Mouse (Mus musculus) midbrain, embryonic 13.5 days (tissue): Measurements from ENCODE around the gene Trappc6b. TPM values are rescaled to one million over a fixed set of nuclear protein-coding genes. Genes with fewer than 3 reads are reported as not detected.

Source experiments
- ATAC-seq: fragments of 200-750 bp; cut with Nextera tagmentation; 2 replicates; pipeline ENCODE4 v1.8.0; 2017; ENCODE audit warnings: mild to moderate bottlenecking, moderate TSS enrichment, moderate library complexity
- H3K27ac ChIP-seq: fragments of 300-500 bp; sonication (generic); 2 replicates; pipeline ENCODE4 v1.5.1; 2015; ENCODE audit warnings: inconsistent platforms, mild to moderate bottlenecking, moderate library complexity
- H3K27me3 ChIP-seq: fragments of 300-500 bp; sonication (generic); 2 replicates; pipeline ENCODE4 v1.6.1; 2015; ENCODE audit warnings: mild to moderate bottlenecking, inconsistent platforms
- H3K36me3 ChIP-seq: fragments of 300-500 bp; sonication (generic); 2 replicates; pipeline ENCODE4 v1.6.1; 2015; ENCODE audit warnings: mild to moderate bottlenecking, inconsistent platforms
- H3K4me1 ChIP-seq: fragments of 300-500 bp; sonication (generic); replicated peaks from 2 replicates; pipeline ENCODE4 v1.6.1; 2015; ENCODE audit warnings: inconsistent platforms
- H3K4me2 ChIP-seq: fragments of 300-500 bp; sonication (generic); replicated peaks from 2 replicates; pipeline ENCODE4 v1.6.1; 2015; ENCODE audit warnings: moderate library complexity, mild to moderate bottlenecking, inconsistent platforms
- H3K4me3 ChIP-seq: fragments of 300-500 bp; sonication (generic); replicated peaks from 2 replicates; pipeline ENCODE4 v1.5.1; 2015; ENCODE audit warnings: mild to moderate bottlenecking, inconsistent platforms
- H3K9ac ChIP-seq: fragments of 300-500 bp; sonication (generic); replicated peaks from 2 replicates; pipeline ENCODE4 v1.6.1; 2015; ENCODE audit warnings: mild to moderate bottlenecking, inconsistent platforms
- H3K9me3 ChIP-seq: fragments of 300-500 bp; sonication (generic); 2 replicates; pipeline ENCODE4 v1.6.1; 2016; ENCODE audit warnings: mild to moderate bottlenecking, inconsistent platforms
- WGBS: fragments of 180-500 bp; shearing (Covaris S2); methylation state at CpG from one replicate; pipeline ENCODE4 v1.1.7; 2015; 5-methylcytosine and 5-hydroxymethylcytosine counted together
- polyA plus RNA-seq: library from polyadenylated mRNA; unstranded; fragments of >200 nt; fragmentation: Nextera tagmentation; extraction: Ambion mirVana; gene quantifications from 2 replicates; pipeline ENCODE4 v1.2.1, GENCODE M21; 2015

The Trappc6b gene
- 146 and 161 TPM in 2 replicates for polyA plus RNA-seq

DNA sequence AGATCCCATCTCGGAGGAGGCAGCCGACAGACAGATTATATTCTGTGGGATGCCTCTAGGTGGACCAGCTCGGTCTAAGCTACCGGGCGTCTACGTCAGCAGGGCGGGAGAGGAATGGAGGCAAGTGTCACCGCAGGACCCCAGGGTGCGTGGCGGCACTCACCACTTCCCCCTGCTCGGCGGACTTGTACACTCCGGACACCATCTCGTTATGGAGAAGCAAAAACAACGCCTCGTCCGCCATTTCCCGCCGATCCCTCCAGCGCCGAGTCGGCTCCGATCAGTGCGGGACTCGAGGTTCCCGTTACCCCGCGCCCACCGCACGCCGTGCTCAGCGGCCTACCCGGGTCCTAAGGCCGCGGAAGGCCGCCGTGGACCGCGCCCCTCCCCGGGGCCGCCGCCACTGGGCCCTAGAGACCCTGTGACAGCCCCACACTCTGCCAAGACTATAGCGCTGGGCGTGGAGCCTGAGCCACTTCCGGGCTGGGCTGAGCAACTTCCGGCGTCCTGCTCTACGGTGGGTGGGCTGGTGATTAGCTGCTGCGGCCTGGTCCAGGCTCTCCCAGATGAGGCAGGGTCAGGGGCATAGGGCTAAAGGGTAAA, at the start of gene Trappc6b:
Trappc6b (minus strand) TSS at position 480 of the 603 bp plus-strand sequence.
- peak; percentile 99 for ATAC-seq
- peak within 1 kb of the TSS; percentile 95 for H3K27ac ChIP-seq
- peaks cover 23% of the 10 kb centered on the region for H3K36me3 ChIP-seq
- peak within 1 kb of the TSS; percentile 85 for H3K9ac ChIP-seq
- no peaks in the 10 kb centered on the region for H3K9me3 ChIP-seq
- peak within 1 kb of the TSS; percentile 82 for H3K4me2 ChIP-seq
- under 1% methylated on average over 48 of the region's 49 CpGs for WGBS
- H3K4me1 ChIP-seq, result peaks cover 36% of the 10 kb centered on the region
- H3K4me3 ChIP-seq, result peak within 1 kb of the TSS; percentile 78
- no peaks in the 10 kb centered on the region for H3K27me3 ChIP-seq

DNA sequence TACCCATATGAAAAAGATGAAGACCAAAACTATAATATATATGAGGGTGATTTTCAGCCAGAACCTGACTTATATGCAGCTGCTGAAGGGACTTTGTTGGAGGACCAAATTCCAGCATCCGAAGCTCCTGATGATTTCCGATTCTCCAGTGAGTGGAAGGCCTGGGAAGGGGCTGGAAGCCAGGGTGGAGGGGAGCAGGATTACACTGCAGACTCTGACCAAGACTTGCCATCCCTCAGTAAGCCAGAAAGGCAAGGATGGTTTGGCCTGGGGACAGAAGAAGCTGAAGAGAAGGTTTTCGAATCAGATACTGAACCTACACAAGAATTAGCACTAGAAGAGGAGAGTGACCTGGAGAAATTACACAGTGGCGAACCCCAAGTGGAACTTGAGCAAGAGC, 46.7 kb upstream of the Trappc6b start:
- 92% methylated on average over 4 of the region's 4 CpGs for whole genome bisulfite sequencing

DNA sequence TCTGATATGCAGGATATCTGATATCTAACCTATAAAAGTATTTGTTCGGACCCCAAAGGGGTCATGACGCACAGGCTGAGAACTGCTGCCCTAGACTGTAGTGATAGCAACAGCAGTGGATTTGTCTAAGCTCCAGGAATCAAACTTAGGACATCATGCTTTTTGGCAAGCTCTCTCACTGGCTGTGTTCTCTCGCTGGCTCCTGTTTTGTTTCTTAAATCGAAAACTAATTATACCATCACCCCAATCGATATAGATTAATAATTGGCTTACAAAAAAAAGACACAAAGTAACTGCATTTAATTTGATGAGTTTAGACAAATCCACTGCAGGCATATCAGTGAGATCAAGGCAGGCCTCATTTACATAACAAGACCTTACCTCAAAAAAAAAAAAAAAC, 45.2 kb upstream of the Trappc6b start:
- 90% methylated on average over 5 of the region's 5 CpGs for WGBS
- Histone ChIP-seq H3K9ac (no peak overlapping the region), H3K36me3 (no peaks in the 10 kb centered on the region), H3K9me3 (no peaks in the 10 kb centered on the region), H3K4me1 (no peaks in the 10 kb centered on the region), H3K4me3 (no peak overlapping the region), H3K4me2 (no peak overlapping the region), H3K27me3 (no peaks in the 10 kb centered on the region), H3K27ac (no peak overlapping the region)
- no peak for ATAC-seq

More for the DNA sequence above, 46.7 kb upstream of the Trappc6b start:
- no peaks in the 10 kb centered on the region for H3K36me3 ChIP-seq
- H3K4me1 ChIP-seq, result no peaks in the 10 kb centered on the region
- H3K4me2 ChIP-seq, result no peak overlapping the region
- H3K4me3 ChIP-seq, result no peak overlapping the region
- no peak for ATAC-seq
- no peak overlapping the region for H3K27ac ChIP-seq
- no peaks in the 10 kb centered on the region for H3K27me3 ChIP-seq
- no peak overlapping the region for H3K9ac ChIP-seq
- H3K9me3 ChIP-seq, result no peaks in the 10 kb centered on the region

DNA sequence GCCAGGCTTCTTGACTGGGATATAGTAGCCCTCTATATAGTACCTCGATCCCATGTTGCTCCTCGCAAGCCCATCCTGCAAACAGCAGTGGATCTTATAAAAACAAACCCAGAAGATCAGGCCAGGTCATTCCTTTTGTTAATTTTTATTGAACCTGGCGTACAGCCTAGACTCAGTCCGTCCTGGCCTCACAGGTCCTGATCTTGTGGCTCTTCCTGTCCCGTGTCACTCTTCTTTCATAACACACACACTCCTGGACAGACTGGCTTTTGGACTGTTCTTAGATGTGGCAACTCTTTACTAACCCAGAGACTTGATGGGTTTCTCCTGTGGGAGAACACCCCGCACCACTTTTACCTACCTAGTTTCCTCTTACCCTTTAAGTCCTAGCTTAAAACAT, 44.6 kb upstream of the Trappc6b start:
- WGBS, result 91% methylated on average over 6 of the region's 6 CpGs
- H3K27me3 ChIP-seq, result no peaks in the 10 kb centered on the region
- no peak for ATAC-seq
- H3K4me2 ChIP-seq, result no peak overlapping the region
- no peaks in the 10 kb centered on the region for H3K36me3 ChIP-seq
- no peak overlapping the region for H3K27ac ChIP-seq
- no peaks in the 10 kb centered on the region for H3K4me1 ChIP-seq
- H3K9me3 ChIP-seq, result no peaks in the 10 kb centered on the region
- H3K9ac ChIP-seq, result no peak overlapping the region
- no peak overlapping the region for H3K4me3 ChIP-seq

DNA sequence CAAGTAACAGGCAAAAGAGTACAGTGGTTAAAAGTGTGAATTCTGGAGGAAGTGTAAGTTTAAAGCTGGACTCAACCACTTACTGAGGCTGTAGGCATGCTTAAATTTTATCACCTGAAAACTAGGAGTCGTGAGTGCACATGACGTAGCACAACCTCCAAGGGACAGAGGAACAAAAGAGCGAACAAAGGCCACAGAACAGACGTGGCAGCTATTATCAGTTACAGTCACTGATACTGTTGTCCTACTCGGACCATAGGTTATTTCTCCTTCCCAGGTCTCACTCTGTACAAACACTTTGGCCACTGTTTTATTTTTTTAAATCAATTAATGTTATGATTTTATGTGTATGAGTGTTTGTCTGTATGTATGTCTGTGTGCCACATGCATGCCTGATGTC, 43.5 kb upstream of the Trappc6b start:
- H3K4me1 ChIP-seq, result no peaks in the 10 kb centered on the region
- H3K9me3 ChIP-seq, result no peaks in the 10 kb centered on the region
- H3K9ac ChIP-seq, result no peak overlapping the region
- H3K4me2 ChIP-seq, result no peak overlapping the region
- no peak for ATAC-seq
- no peak overlapping the region for H3K4me3 ChIP-seq
- H3K27me3 ChIP-seq, result no peaks in the 10 kb centered on the region
- 76% methylated on average over 5 of the region's 5 CpGs for WGBS
- no peaks in the 10 kb centered on the region for H3K36me3 ChIP-seq
- no peak overlapping the region for H3K27ac ChIP-seq

DNA sequence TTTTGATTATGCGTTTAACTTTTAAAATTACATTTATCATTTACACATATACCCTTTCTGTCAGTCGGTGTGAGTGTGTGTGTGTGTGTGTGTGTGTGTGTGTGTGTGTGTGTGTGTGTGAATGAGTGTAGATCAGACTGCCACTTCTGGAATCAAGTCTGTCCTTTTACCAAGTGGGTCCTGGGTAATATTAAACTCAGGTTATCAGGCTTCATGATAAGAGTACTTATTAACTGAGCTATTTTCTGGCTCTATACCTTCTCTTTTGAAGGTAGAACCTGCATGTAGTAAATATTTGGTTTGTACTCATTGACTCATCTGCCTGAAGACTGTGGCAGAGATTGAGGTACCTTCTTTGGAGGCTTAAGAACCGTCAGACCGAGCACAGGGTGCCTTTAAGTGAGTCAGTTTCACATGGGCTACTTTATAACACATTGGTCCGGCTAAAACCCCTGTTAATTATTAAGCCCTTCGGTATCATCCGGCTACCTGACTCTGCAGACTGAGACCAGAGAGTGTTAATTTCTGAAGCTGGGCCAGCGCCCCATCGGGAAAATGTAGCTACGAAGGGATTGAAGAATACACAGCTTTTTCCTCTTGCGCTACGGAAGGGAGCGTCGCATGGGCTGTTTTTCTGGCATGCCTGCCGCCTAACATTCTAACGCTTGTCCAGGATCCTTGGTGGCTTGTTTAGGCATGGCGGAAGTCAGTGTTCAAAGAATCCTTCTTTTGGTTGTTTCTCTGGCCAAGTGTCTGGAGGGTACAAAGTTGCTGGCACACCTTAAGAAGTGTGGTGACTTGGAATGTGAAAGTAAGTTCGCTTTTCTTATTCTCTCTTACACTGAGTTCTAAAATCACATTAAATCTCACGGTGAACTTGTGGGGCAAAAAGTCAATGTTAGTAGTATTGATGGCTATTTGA, 34.1 kb upstream of the Trappc6b start, which contains the start of gene Mia2:
Mia2 (plus strand) TSS at position 696 of the 922 bp plus-strand sequence.
- 87% methylated on average over 19 of the region's 19 CpGs for WGBS
- no peak for ATAC-seq
- H3K27me3 ChIP-seq, result no peaks in the 10 kb centered on the region
- H3K36me3 ChIP-seq, result no peaks in the 10 kb centered on the region
- no peak within 1 kb of the TSS for H3K4me3 ChIP-seq
- no peak within 1 kb of the TSS for H3K9ac ChIP-seq
- no peak within 1 kb of the TSS for H3K4me2 ChIP-seq
- H3K27ac ChIP-seq, result no peak within 1 kb of the TSS
- H3K4me1 ChIP-seq, result no peaks in the 10 kb centered on the region
- no peaks in the 10 kb centered on the region for H3K9me3 ChIP-seq

DNA sequence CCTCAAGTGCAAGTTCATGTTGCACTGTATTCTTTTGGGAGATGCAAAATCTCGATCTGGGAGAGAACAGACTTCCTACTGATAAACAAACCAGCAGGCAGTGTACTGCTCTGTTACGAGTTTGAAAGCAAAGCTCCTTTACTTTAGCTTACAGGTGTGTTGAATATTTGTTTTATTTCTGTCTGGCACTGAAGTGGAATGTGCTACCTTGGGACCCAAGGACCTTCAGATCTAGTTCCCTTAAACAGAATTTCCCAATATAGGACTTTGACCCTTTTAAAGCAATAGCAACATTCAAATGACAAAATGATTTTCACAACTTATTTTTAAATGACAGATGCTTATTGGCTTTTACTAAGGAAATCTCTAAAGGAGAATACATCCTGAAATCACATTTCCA, 32.3 kb upstream of the Trappc6b start:
- Histone ChIP-seq H3K36me3 (no peaks in the 10 kb centered on the region), H3K27me3 (no peaks in the 10 kb centered on the region), H3K27ac (no peak overlapping the region), H3K4me3 (no peak overlapping the region), H3K4me1 (no peaks in the 10 kb centered on the region), H3K9ac (no peak overlapping the region), H3K9me3 (no peaks in the 10 kb centered on the region), H3K4me2 (no peak overlapping the region)
- 77% methylated on average over 2 of the region's 2 CpGs for WGBS
- no peak for ATAC-seq

DNA sequence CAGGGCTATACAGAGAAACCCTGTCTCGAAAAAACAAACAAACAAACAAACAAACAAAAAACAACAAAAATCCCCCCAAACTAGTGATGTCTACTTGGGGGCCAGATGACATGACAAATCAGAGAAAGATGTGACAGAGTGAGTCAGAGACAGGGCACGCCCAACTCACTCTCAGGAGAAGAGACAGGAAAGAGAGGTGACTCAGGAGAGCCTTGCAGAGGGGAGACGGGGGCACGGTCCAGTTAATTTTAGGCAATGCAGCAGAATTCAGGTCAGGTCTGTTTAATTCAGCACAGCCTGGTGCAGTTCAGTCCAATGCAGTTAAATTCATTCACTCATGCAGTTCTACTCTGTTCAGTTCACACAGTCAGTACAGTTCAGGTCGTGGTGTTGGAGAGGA, 24.9 kb upstream of the Trappc6b start:
- ATAC-seq, result no peak
- H3K4me2 ChIP-seq, result no peak overlapping the region
- H3K4me3 ChIP-seq, result no peak overlapping the region
- no peaks in the 10 kb centered on the region for H3K9me3 ChIP-seq
- H3K9ac ChIP-seq, result no peak overlapping the region
- no peaks in the 10 kb centered on the region for H3K4me1 ChIP-seq
- H3K36me3 ChIP-seq, result no peaks in the 10 kb centered on the region
- H3K27ac ChIP-seq, result no peak overlapping the region
- 83% methylated on average over 5 of the region's 5 CpGs for WGBS
- no peaks in the 10 kb centered on the region for H3K27me3 ChIP-seq

DNA sequence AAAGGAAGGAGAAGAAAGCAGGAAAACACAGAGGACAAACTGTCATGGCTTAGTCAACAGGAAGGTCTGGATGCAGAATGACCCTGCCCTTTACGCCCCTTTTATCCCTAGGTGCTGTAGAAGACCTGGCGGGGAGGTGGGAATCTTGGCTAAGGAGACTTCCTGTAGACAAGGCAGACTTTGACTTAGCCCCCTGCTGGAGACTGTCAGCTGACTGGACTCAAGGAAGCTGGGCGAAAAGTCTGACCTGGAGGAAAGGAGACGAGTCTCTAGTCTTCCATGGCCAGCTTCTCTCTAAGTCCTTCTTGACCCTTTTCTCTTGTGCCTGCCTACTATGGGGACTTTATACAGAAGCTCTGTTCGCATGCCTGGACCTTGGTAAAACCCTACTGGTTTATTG, 23.2 kb upstream of the Trappc6b start:
- 75% methylated on average over 5 of the region's 5 CpGs for whole genome bisulfite sequencing
- no peak overlapping the region for H3K4me3 ChIP-seq
- no peak overlapping the region for H3K9ac ChIP-seq
- no peaks in the 10 kb centered on the region for H3K36me3 ChIP-seq
- H3K27me3 ChIP-seq, result no peaks in the 10 kb centered on the region
- no peaks in the 10 kb centered on the region for H3K9me3 ChIP-seq
- H3K27ac ChIP-seq, result no peak overlapping the region
- H3K4me1 ChIP-seq, result no peaks in the 10 kb centered on the region
- ATAC-seq, result no peak
- no peak overlapping the region for H3K4me2 ChIP-seq

DNA sequence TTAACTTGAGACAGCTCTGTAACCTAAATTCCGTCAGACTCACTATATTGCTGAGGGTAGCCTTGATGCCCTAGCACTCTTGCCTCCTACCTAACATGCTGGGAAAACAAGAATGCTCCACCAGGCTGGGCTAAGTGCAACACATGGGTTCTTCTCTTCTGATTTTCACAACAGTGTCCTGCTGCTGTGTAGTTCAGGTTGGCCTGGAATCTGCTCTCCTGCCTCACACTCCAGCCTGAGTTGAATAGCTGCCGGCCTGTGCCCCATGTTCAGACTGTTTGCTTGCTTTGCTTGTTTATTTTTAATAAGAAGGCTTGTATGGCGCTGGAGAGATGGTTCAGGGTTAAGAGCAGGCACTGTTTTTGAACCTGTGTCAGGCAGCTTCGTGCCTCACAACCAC, 19.2 kb upstream of the Trappc6b start:
- Histone ChIP-seq H3K9me3 (no peaks in the 10 kb centered on the region), H3K4me2 (no peak overlapping the region), H3K4me3 (no peak overlapping the region), H3K27me3 (no peaks in the 10 kb centered on the region), H3K4me1 (no peaks in the 10 kb centered on the region), H3K27ac (no peak overlapping the region), H3K36me3 (no peaks in the 10 kb centered on the region), H3K9ac (no peak overlapping the region)
- ATAC-seq, result no peak
- WGBS, result 85% methylated on average over 4 of the region's 4 CpGs

DNA sequence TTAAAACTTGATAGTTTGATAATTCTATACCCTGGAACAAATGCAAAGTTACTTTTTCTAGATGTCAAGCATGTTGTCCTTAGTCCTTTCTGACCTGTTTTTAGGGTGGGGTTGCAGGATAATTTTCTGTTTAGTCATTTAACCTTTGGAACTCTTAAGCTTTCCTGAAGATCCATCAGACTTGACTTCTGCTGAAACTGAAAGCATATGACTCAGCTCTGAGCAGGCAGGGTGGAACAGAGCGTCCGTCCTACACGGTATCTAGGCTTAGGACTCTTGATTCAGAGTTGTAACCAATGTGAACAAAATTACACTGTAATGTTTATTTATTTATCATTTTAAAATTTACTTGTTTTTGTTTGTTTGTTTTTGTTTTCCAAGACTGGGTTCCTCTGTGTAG, 16.6 kb upstream of the Trappc6b start:
- Histone ChIP-seq H3K4me2 (no peak overlapping the region), H3K4me3 (no peak overlapping the region), H3K4me1 (no peaks in the 10 kb centered on the region), H3K36me3 (peaks cover 10% of the 10 kb centered on the region), H3K9me3 (no peaks in the 10 kb centered on the region), H3K27me3 (no peaks in the 10 kb centered on the region), H3K9ac (no peak overlapping the region), H3K27ac (no peak overlapping the region)
- ATAC-seq, result no peak
- WGBS, result 98% methylated on average over 3 of the region's 3 CpGs

DNA sequence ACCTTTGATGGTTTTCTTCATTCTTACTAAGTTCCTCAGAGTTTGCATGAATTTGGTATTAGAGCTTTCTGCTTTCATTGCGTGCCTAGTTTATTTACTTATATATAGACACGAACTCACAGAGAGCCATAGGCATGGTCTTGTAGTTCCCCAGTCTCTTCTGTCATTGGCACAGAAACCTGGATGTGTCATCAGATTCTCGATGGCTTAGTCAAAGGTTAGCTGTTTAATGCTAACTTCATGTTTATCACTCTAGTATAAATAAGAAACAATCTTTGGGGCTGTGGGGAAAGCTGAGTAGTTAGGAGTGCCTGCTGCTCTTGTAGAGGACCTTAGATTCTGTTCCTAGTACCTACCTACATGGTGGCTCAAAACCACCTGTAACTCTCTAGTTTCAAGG, 15.7 kb upstream of the Trappc6b start:
- ATAC-seq, result no peak
- H3K27ac ChIP-seq, result no peak overlapping the region
- WGBS, result 93% methylated on average over 3 of the region's 3 CpGs
- H3K4me2 ChIP-seq, result no peak overlapping the region
- no peaks in the 10 kb centered on the region for H3K4me1 ChIP-seq
- no peak overlapping the region for H3K4me3 ChIP-seq
- no peaks in the 10 kb centered on the region for H3K27me3 ChIP-seq
- H3K9ac ChIP-seq, result no peak overlapping the region
- no peaks in the 10 kb centered on the region for H3K9me3 ChIP-seq
- peaks cover 17% of the 10 kb centered on the region for H3K36me3 ChIP-seq
